Mouse (Mus musculus) heart, postnatal 0 days (tissue): ENCODE results near the gene G3bp2. TPM values are rescaled to one million over a fixed set of nuclear protein-coding genes. Genes with fewer than 3 reads are reported as not detected.

Source experiments
- ATAC-seq: fragments of 200-750 bp; cut with Nextera tagmentation; 2 replicates; pipeline ENCODE4 v1.8.0; 2017; ENCODE audit warnings: low read depth, moderate number of reproducible peaks, moderate library complexity; ENCODE audit not compliant: insufficient read depth
- DNase-seq: peaks from one replicate; pipeline ENCODE4 v3.0.0-alpha.2; 2016; ENCODE audit warnings: low spot score
- H3K27ac ChIP-seq: fragments of 300-500 bp; sonication (generic); 2 replicates; pipeline ENCODE4 v1.5.1; 2014; ENCODE audit warnings: low read depth, mild to moderate bottlenecking
- H3K27me3 ChIP-seq: fragments of 300-500 bp; sonication (generic); 2 replicates; pipeline ENCODE4 v1.6.1; 2014; ENCODE audit warnings: low read length, mixed read lengths; ENCODE audit not compliant: control insufficient read depth, insufficient read depth
- H3K36me3 ChIP-seq: fragments of 300-500 bp; sonication (generic); replicated peaks from 2 replicates; pipeline ENCODE4 v1.6.1; 2014; ENCODE audit warnings: low read length, mixed read lengths; ENCODE audit not compliant: control insufficient read depth, insufficient read depth
- H3K4me1 ChIP-seq: fragments of 300-500 bp; sonication (generic); 2 replicates; pipeline ENCODE4 v1.6.1; 2014; ENCODE audit warnings: antibody characterized with exemption; ENCODE audit not compliant: control insufficient read depth, insufficient read depth
- H3K4me2 ChIP-seq: fragments of 300-500 bp; sonication (generic); 2 replicates; pipeline ENCODE4 v1.6.1; 2014; ENCODE audit warnings: low read depth, mild to moderate bottlenecking, low read length, moderate library complexity
- H3K4me3 ChIP-seq: fragments of 300-500 bp; sonication (generic); 2 replicates; pipeline ENCODE4 v1.5.1; 2014; ENCODE audit warnings: low read depth, low read length
- H3K9ac ChIP-seq: fragments of 300-500 bp; sonication (generic); replicated peaks from 2 replicates; pipeline ENCODE4 v1.6.1; 2014; ENCODE audit warnings: low read depth, low read length, mixed read lengths
- H3K9me3 ChIP-seq: fragments of 300-500 bp; sonication (generic); replicated peaks from 2 replicates; pipeline ENCODE4 v1.6.1; 2016; ENCODE audit warnings: low read length; ENCODE audit not compliant: control insufficient read depth
- CTCF ChIP-seq: IDR thresholded peaks from 2 replicates; pipeline ENCODE4 v1.5.1; 2016; ENCODE audit warnings: antibody characterized with exemption, control low read depth, low read depth
- EP300 ChIP-seq: IDR thresholded peaks from 2 replicates; pipeline ENCODE4 v1.6.1; 2016; ENCODE audit warnings: antibody characterized with exemption, low read depth
- WGBS: fragments of 180-500 bp; shearing (Covaris S2); extraction: QIAGEN DNeasy Blood & Tissue Kit; methylation state at CpG from one replicate; pipeline ENCODE4 v1.1.7; 2014; 5-methylcytosine and 5-hydroxymethylcytosine counted together
- polyA plus RNA-seq: library from polyadenylated mRNA; unstranded; fragments of >200 nt; fragmentation: Nextera tagmentation; extraction: Ambion mirVana; gene quantifications from 2 replicates; pipeline ENCODE4 v1.2.1, GENCODE M21; 2015
- total RNA-seq: library from RNA; depleted of rRNA; stranded (reverse); fragments of >200 nt; gene quantifications from 2 replicates; pipeline ENCODE4 v1.2.3, GENCODE M21; 2014; ENCODE audit warnings: low replicate concordance

The G3bp2 gene
- total and polyA plus RNA-seq, 2 experiments from 2014 or later, result 32.1 to 119 TPM

GRCm38 (mm10) chr5:92114939-92115338 lies 31.4 kb upstream of the G3bp2 start:
- Histone ChIP-seq H3K36me3 (no peaks in the 10 kb centered on the region), H3K27me3 (no peaks in the 10 kb centered on the region), H3K4me1 (peaks cover 9% of the 10 kb centered on the region; the same call in 1 of the 2 replicates), H3K9ac (no peak overlapping the region), H3K9me3 (no peaks in the 10 kb centered on the region), H3K4me2 (no peak overlapping the region), H3K27ac (no peak overlapping the region), H3K4me3 (no peak overlapping the region)
- ATAC-seq (no peak), DNase-seq (no peak)
- WGBS, result 76% methylated on average over 2 of the region's 2 CpGs
- TF ChIP-seq EP300, result no peak
- TF ChIP-seq CTCF, result no peak

- Histone ChIP-seq H3K4me1 (peaks cover 9% of the 10 kb centered on the region; the same call in 1 of the 2 replicates), H3K36me3 (no peaks in the 10 kb centered on the region), H3K4me3 (no peak overlapping the region), H3K27ac (no peak overlapping the region), H3K9ac (no peak overlapping the region), H3K4me2 (no peak overlapping the region), H3K27me3 (no peaks in the 10 kb centered on the region), H3K9me3 (no peaks in the 10 kb centered on the region)
- DNase-seq (no peak), ATAC-seq (no peak)
- WGBS, result 79% methylated on average over 6 of the region's 6 CpGs
- TF ChIP-seq CTCF (no peak), EP300 (no peak)
Measured at GRCm38 (mm10) chr5:92114223-92114622, 30.7 kb upstream of the G3bp2 start.

GRCm38 (mm10) chr5:92113484-92113883 lies 30.0 kb upstream of the G3bp2 start:
- H3K9ac ChIP-seq, result no peak overlapping the region
- no peaks in the 10 kb centered on the region for H3K9me3 ChIP-seq
- no peaks in the 10 kb centered on the region for H3K27me3 ChIP-seq
- H3K4me1 ChIP-seq, result peaks cover 9% of the 10 kb centered on the region; the same call in 1 of the 2 replicates
- WGBS, result 77% methylated on average over 7 of the region's 7 CpGs
- ATAC-seq (no peak), DNase-seq (no peak)
- no peaks in the 10 kb centered on the region for H3K36me3 ChIP-seq
- no peak overlapping the region for H3K4me2 ChIP-seq
- no peak overlapping the region for H3K27ac ChIP-seq
- TF ChIP-seq EP300 (no peak), CTCF (no peak)
- H3K4me3 ChIP-seq, result no peak overlapping the region

GRCm38 (mm10) chr5:92112585-92112984 lies 29.1 kb upstream of the G3bp2 start:
- H3K9ac ChIP-seq, result peak overlapping the region; percentile 32
- H3K27ac ChIP-seq, result peak overlapping the region; percentile 71
- WGBS, result 13% methylated on average over 10 of the region's 10 CpGs
- ATAC-seq (no peak), DNase-seq (no peak)
- H3K36me3 ChIP-seq, result no peaks in the 10 kb centered on the region
- peaks cover 9% of the 10 kb centered on the region; the same call in 1 of the 2 replicates for H3K4me1 ChIP-seq
- H3K9me3 ChIP-seq, result no peaks in the 10 kb centered on the region
- TF ChIP-seq CTCF, result no peak
- no peak for TF ChIP-seq EP300
- no peaks in the 10 kb centered on the region for H3K27me3 ChIP-seq
- peak overlapping the region; percentile 37 for H3K4me3 ChIP-seq
- H3K4me2 ChIP-seq, result peak overlapping the region; percentile 63

GRCm38 (mm10) chr5:92112175-92112574 lies 28.7 kb upstream of the G3bp2 start:
- TF ChIP-seq EP300, result no peak
- no peak for TF ChIP-seq CTCF
- ATAC-seq (no peak), DNase-seq (no peak)
- peak overlapping the region; percentile 32 for H3K9ac ChIP-seq
- H3K9me3 ChIP-seq, result no peaks in the 10 kb centered on the region
- no peaks in the 10 kb centered on the region for H3K27me3 ChIP-seq
- H3K4me2 ChIP-seq, result peak overlapping the region; percentile 63
- H3K4me1 ChIP-seq, result peaks cover 9% of the 10 kb centered on the region; the same call in 1 of the 2 replicates
- WGBS, result 24% methylated on average over 6 of the region's 6 CpGs
- H3K4me3 ChIP-seq, result peak overlapping the region; percentile 37
- no peaks in the 10 kb centered on the region for H3K36me3 ChIP-seq
- H3K27ac ChIP-seq, result peak overlapping the region; percentile 71

- Histone ChIP-seq H3K4me3 (no peak overlapping the region), H3K27me3 (no peaks in the 10 kb centered on the region), H3K4me2 (no peak overlapping the region), H3K27ac (no peak overlapping the region), H3K9me3 (no peaks in the 10 kb centered on the region), H3K36me3 (no peaks in the 10 kb centered on the region), H3K9ac (no peak overlapping the region), H3K4me1 (peaks cover 12% of the 10 kb centered on the region)
- ATAC-seq (no peak), DNase-seq (no peak)
- TF ChIP-seq CTCF (no peak), EP300 (no peak)
- 90% methylated on average over 5 of the region's 5 CpGs for WGBS
Measured at GRCm38 (mm10) chr5:92110818-92111355, 27.4 kb upstream of the G3bp2 start.
